Mouse (Mus musculus): ENCODE data around the gene Ccdc33. TPM values are rescaled to one million over a fixed set of nuclear protein-coding genes. Genes with fewer than 3 reads are reported as not detected.

The Ccdc33 gene
- polyA plus RNA-seq, 1 experiment from 2014 or later = 1.1 TPM

GRCm38 (mm10) chr9:58016962-58017361, 101.7 kb downstream of the Ccdc33 start:
- WGBS = 84% methylated on average over 3 of the region's 3 CpGs
- DNase-seq (ENCODE audit: low spot score) = no peak
- H3K36me3 ChIP-seq (ENCODE audit: control insufficient read depth, insufficient read depth, low read length) = no peaks in the 10 kb centered on the region
- H3K4me1 ChIP-seq (replicated peaks; ENCODE audit: control insufficient read depth, insufficient read depth, low read length) = no peaks in the 10 kb centered on the region; the same call in 1 of the 2 replicates
- no peak overlapping the region for H3K4me3 ChIP-seq (ENCODE audit: low read depth, low read length)
- no peak overlapping the region for H3K9ac ChIP-seq (ENCODE audit: low read length)
- H3K9me3 ChIP-seq (ENCODE audit: control insufficient read depth, low read length) = no peaks in the 10 kb centered on the region
- no peaks in the 10 kb centered on the region for H3K27me3 ChIP-seq (ENCODE audit: control insufficient read depth, insufficient read depth, low read length)
- no peak for ATAC-seq (replicated peaks; ENCODE audit: low FRiP score)
- H3K4me2 ChIP-seq (ENCODE audit: low read depth, low read length, severe bottlenecking) = no peak overlapping the region
- H3K27ac ChIP-seq (ENCODE audit: low read depth, low read length) = no peak overlapping the region

- Histone ChIP-seq H3K27ac (ENCODE audit: low read depth, low read length) (no peak overlapping the region), H3K9ac (ENCODE audit: low read length) (no peak overlapping the region), H3K4me3 (ENCODE audit: low read depth, low read length) (no peak overlapping the region), H3K4me2 (ENCODE audit: low read depth, low read length, severe bottlenecking) (no peak overlapping the region), H3K9me3 (ENCODE audit: control insufficient read depth, low read length) (no peaks in the 10 kb centered on the region), H3K27me3 (ENCODE audit: control insufficient read depth, insufficient read depth, low read length) (no peaks in the 10 kb centered on the region), H3K4me1 (replicated peaks; ENCODE audit: control insufficient read depth, insufficient read depth, low read length) (no peaks in the 10 kb centered on the region; the same call in 1 of the 2 replicates), H3K36me3 (ENCODE audit: control insufficient read depth, insufficient read depth, low read length) (no peaks in the 10 kb centered on the region)
- ATAC-seq (replicated peaks; ENCODE audit: low FRiP score) (no peak), DNase-seq (ENCODE audit: low spot score) (no peak)
- 87% methylated on average over 6 of the region's 6 CpGs for WGBS
These were observed 102.8 kb downstream of the Ccdc33 start for GRCm38 (mm10) chr9:58015856-58016255.

- H3K4me1 ChIP-seq (replicated peaks; ENCODE audit: control insufficient read depth, insufficient read depth, low read length) = peaks cover under 1% of the 10 kb centered on the region; the same call in 1 of the 2 replicates
- H3K4me2 ChIP-seq (ENCODE audit: low read depth, low read length, severe bottlenecking) = no peak overlapping the region
- no peak overlapping the region for H3K27ac ChIP-seq (ENCODE audit: low read depth, low read length)
- H3K36me3 ChIP-seq (ENCODE audit: control insufficient read depth, insufficient read depth, low read length) = no peaks in the 10 kb centered on the region
- no peaks in the 10 kb centered on the region for H3K9me3 ChIP-seq (ENCODE audit: control insufficient read depth, low read length)
- H3K4me3 ChIP-seq (ENCODE audit: low read depth, low read length) = no peak overlapping the region
- H3K27me3 ChIP-seq (ENCODE audit: control insufficient read depth, insufficient read depth, low read length) = no peaks in the 10 kb centered on the region
- WGBS = 68% methylated on average over 8 of the region's 8 CpGs
- no peak overlapping the region for H3K9ac ChIP-seq (ENCODE audit: low read length)
- DNase-seq (ENCODE audit: low spot score) = no peak
- no peak for ATAC-seq (replicated peaks; ENCODE audit: low FRiP score)
These were observed 104.0 kb downstream of the Ccdc33 start for GRCm38 (mm10) chr9:58014393-58015160.

GRCm38 (mm10) chr9:58012935-58013334, 105.7 kb downstream of the Ccdc33 start:
- no peak overlapping the region for H3K4me2 ChIP-seq (ENCODE audit: low read depth, low read length, severe bottlenecking)
- H3K4me1 ChIP-seq (replicated peaks; ENCODE audit: control insufficient read depth, insufficient read depth, low read length) = peaks cover 6% of the 10 kb centered on the region; the same call in 1 of the 2 replicates
- H3K9me3 ChIP-seq (ENCODE audit: control insufficient read depth, low read length) = no peaks in the 10 kb centered on the region
- H3K27ac ChIP-seq (ENCODE audit: low read depth, low read length) = no peak overlapping the region
- WGBS = 65% methylated on average over 2 of the region's 2 CpGs
- DNase-seq (ENCODE audit: low spot score) (no peak), ATAC-seq (replicated peaks; ENCODE audit: low FRiP score) (no peak)
- no peaks in the 10 kb centered on the region for H3K27me3 ChIP-seq (ENCODE audit: control insufficient read depth, insufficient read depth, low read length)
- no peak overlapping the region for H3K9ac ChIP-seq (ENCODE audit: low read length)
- no peak overlapping the region for H3K4me3 ChIP-seq (ENCODE audit: low read depth, low read length)
- no peaks in the 10 kb centered on the region for H3K36me3 ChIP-seq (ENCODE audit: control insufficient read depth, insufficient read depth, low read length)

- Histone ChIP-seq H3K4me1 (replicated peaks; ENCODE audit: control insufficient read depth, insufficient read depth, low read length) (peaks cover 6% of the 10 kb centered on the region; the same call in 1 of the 2 replicates), H3K9ac (ENCODE audit: low read length) (no peak overlapping the region), H3K36me3 (ENCODE audit: control insufficient read depth, insufficient read depth, low read length) (no peaks in the 10 kb centered on the region), H3K4me3 (ENCODE audit: low read depth, low read length) (no peak overlapping the region), H3K27ac (ENCODE audit: low read depth, low read length) (0 out of 2 replicates have a peak overlapping the region, but pooled peaks have one; percentile 10), H3K27me3 (ENCODE audit: control insufficient read depth, insufficient read depth, low read length) (no peaks in the 10 kb centered on the region), H3K4me2 (ENCODE audit: low read depth, low read length, severe bottlenecking) (no peak overlapping the region), H3K9me3 (ENCODE audit: control insufficient read depth, low read length) (no peaks in the 10 kb centered on the region)
- WGBS = 77% methylated on average over 2 of the region's 2 CpGs
- no peak for DNase-seq (ENCODE audit: low spot score)
- no peak for ATAC-seq (replicated peaks; ENCODE audit: low FRiP score)
These were observed 106.1 kb downstream of the Ccdc33 start for GRCm38 (mm10) chr9:58012486-58012885.

- 81% methylated on average over 8 of the region's 8 CpGs for WGBS
- Histone ChIP-seq H3K4me3 (ENCODE audit: low read depth, low read length) (no peak overlapping the region), H3K27me3 (ENCODE audit: control insufficient read depth, insufficient read depth, low read length) (no peaks in the 10 kb centered on the region), H3K4me1 (replicated peaks; ENCODE audit: control insufficient read depth, insufficient read depth, low read length) (peaks cover 6% of the 10 kb centered on the region; the same call in 1 of the 2 replicates), H3K36me3 (ENCODE audit: control insufficient read depth, insufficient read depth, low read length) (no peaks in the 10 kb centered on the region), H3K9me3 (ENCODE audit: control insufficient read depth, low read length) (no peaks in the 10 kb centered on the region), H3K9ac (ENCODE audit: low read length) (no peak overlapping the region), H3K4me2 (ENCODE audit: low read depth, low read length, severe bottlenecking) (no peak overlapping the region), H3K27ac (ENCODE audit: low read depth, low read length) (no peak overlapping the region)
- no peak for ATAC-seq (replicated peaks; ENCODE audit: low FRiP score)
- DNase-seq (ENCODE audit: low spot score) = no peak
These were observed 107.1 kb downstream of the Ccdc33 start for GRCm38 (mm10) chr9:58011552-58011951.

- DNase-seq (ENCODE audit: low spot score) (no peak), ATAC-seq (replicated peaks; ENCODE audit: low FRiP score) (no peak)
- no peak overlapping the region for H3K9ac ChIP-seq (ENCODE audit: low read length)
- WGBS = 47% methylated on average over 7 of the region's 7 CpGs
- no peak overlapping the region for H3K27ac ChIP-seq (ENCODE audit: low read depth, low read length)
- H3K36me3 ChIP-seq (ENCODE audit: control insufficient read depth, insufficient read depth, low read length) = no peaks in the 10 kb centered on the region
- no peaks in the 10 kb centered on the region for H3K9me3 ChIP-seq (ENCODE audit: control insufficient read depth, low read length)
- H3K4me1 ChIP-seq (replicated peaks; ENCODE audit: control insufficient read depth, insufficient read depth, low read length) = peaks cover 6% of the 10 kb centered on the region; the same call in 1 of the 2 replicates
- H3K4me3 ChIP-seq (ENCODE audit: low read depth, low read length) = no peak overlapping the region
- no peak overlapping the region for H3K4me2 ChIP-seq (ENCODE audit: low read depth, low read length, severe bottlenecking)
- H3K27me3 ChIP-seq (ENCODE audit: control insufficient read depth, insufficient read depth, low read length) = no peaks in the 10 kb centered on the region
These were observed 107.6 kb downstream of the Ccdc33 start for GRCm38 (mm10) chr9:58011027-58011426.

- H3K4me3 ChIP-seq (ENCODE audit: low read depth, low read length) = no peak overlapping the region
- no peaks in the 10 kb centered on the region for H3K27me3 ChIP-seq (ENCODE audit: control insufficient read depth, insufficient read depth, low read length)
- 48% methylated on average over 3 of the region's 3 CpGs for WGBS
- no peak overlapping the region for H3K9ac ChIP-seq (ENCODE audit: low read length)
- H3K36me3 ChIP-seq (ENCODE audit: control insufficient read depth, insufficient read depth, low read length) = no peaks in the 10 kb centered on the region
- ATAC-seq (replicated peaks; ENCODE audit: low FRiP score) (0 out of 2 replicates have a peak, but pooled peaks have one; percentile 31), DNase-seq (ENCODE audit: low spot score) (no peak)
- H3K4me1 ChIP-seq (replicated peaks; ENCODE audit: control insufficient read depth, insufficient read depth, low read length) = peaks cover 6% of the 10 kb centered on the region; the same call in 1 of the 2 replicates
- no peak overlapping the region for H3K4me2 ChIP-seq (ENCODE audit: low read depth, low read length, severe bottlenecking)
- peak overlapping the region; percentile 31; the same call in 1 of the 2 replicates for H3K27ac ChIP-seq (ENCODE audit: low read depth, low read length)
- H3K9me3 ChIP-seq (ENCODE audit: control insufficient read depth, low read length) = no peaks in the 10 kb centered on the region
These were observed 109.0 kb downstream of the Ccdc33 start for GRCm38 (mm10) chr9:58009588-58009987.

GRCm38 (mm10) chr9:58009015-58009362, 109.6 kb downstream of the Ccdc33 start:
- peak overlapping the region; percentile 31; the same call in 1 of the 2 replicates for H3K4me2 ChIP-seq (ENCODE audit: low read depth, low read length, severe bottlenecking)
- H3K27me3 ChIP-seq (ENCODE audit: control insufficient read depth, insufficient read depth, low read length) = no peaks in the 10 kb centered on the region
- H3K27ac ChIP-seq (ENCODE audit: low read depth, low read length) = peak overlapping the region; percentile 78
- H3K36me3 ChIP-seq (ENCODE audit: control insufficient read depth, insufficient read depth, low read length) = no peaks in the 10 kb centered on the region
- ATAC-seq (replicated peaks; ENCODE audit: low FRiP score) (peak; percentile 93), DNase-seq (ENCODE audit: low spot score) (peak; percentile 84)
- H3K4me1 ChIP-seq (replicated peaks; ENCODE audit: control insufficient read depth, insufficient read depth, low read length) = peaks cover 6% of the 10 kb centered on the region; the same call in 1 of the 2 replicates
- H3K9me3 ChIP-seq (ENCODE audit: control insufficient read depth, low read length) = no peaks in the 10 kb centered on the region
- no peak overlapping the region for H3K4me3 ChIP-seq (ENCODE audit: low read depth, low read length)
- peak overlapping the region; percentile 48 for H3K9ac ChIP-seq (ENCODE audit: low read length)
- WGBS = 3% methylated on average over 6 of the region's 6 CpGs

Data from forebrain, embryonic 11.5 days (tissue).